Mouse (Mus musculus): Measurements from ENCODE around the gene Aff1. TPM values are rescaled to one million over a fixed set of nuclear protein-coding genes. Genes with fewer than 3 reads are reported as not detected.

Aff1 gene
- total RNA-seq, 2 experiments from 2014 or later = 28.2 to 32.7 TPM

GRCm38 (mm10) chr5:103726281-103726938 lies 34.2 kb downstream of the Aff1 start:
- no peak for DNase-seq

- DNase-seq = no peak
Observed at GRCm38 (mm10) chr5:103727777-103728395, 35.7 kb downstream of the Aff1 start.

GRCm38 (mm10) chr5:103729225-103729624 lies 37.1 kb downstream of the Aff1 start:
- no peak for DNase-seq

GRCm38 (mm10) chr5:103730142-103730541 lies 38.0 kb downstream of the Aff1 start:
- no peak for DNase-seq

- DNase-seq = no peak
Observed at GRCm38 (mm10) chr5:103730727-103731126, 38.6 kb downstream of the Aff1 start.

GRCm38 (mm10) chr5:103732581-103732980 lies 40.4 kb downstream of the Aff1 start:
- no peak for DNase-seq

GRCm38 (mm10) chr5:103735411-103736112 lies 43.4 kb downstream of the Aff1 start:
- no peak for DNase-seq

- DNase-seq = no peak
Observed at GRCm38 (mm10) chr5:103736553-103737207, 44.5 kb downstream of the Aff1 start.

- DNase-seq = no peak
Observed at GRCm38 (mm10) chr5:103737208-103738066, 45.3 kb downstream of the Aff1 start.

- no peak for DNase-seq
Observed at GRCm38 (mm10) chr5:103738509-103738908, 46.3 kb downstream of the Aff1 start.

GRCm38 (mm10) chr5:103739163-103739562 lies 47.0 kb downstream of the Aff1 start:
- no peak for DNase-seq

GRCm38 (mm10) chr5:103740093-103740902 lies 48.1 kb downstream of the Aff1 start:
- no peak for DNase-seq

GRCm38 (mm10) chr5:103740903-103741246 lies 48.7 kb downstream of the Aff1 start:
- DNase-seq = no peak

- no peak for DNase-seq
Observed at GRCm38 (mm10) chr5:103741443-103741842, 49.3 kb downstream of the Aff1 start.

GRCm38 (mm10) chr5:103741992-103742391 lies 49.8 kb downstream of the Aff1 start:
- DNase-seq = no peak

- DNase-seq = no peak
Observed at GRCm38 (mm10) chr5:103744531-103744930, 52.4 kb downstream of the Aff1 start.

GRCm38 (mm10) chr5:103745635-103746034 lies 53.5 kb downstream of the Aff1 start:
- no peak for DNase-seq

GRCm38 (mm10) chr5:103746561-103747085 lies 54.4 kb downstream of the Aff1 start:
- DNase-seq = no peak

- no peak for DNase-seq
Observed at GRCm38 (mm10) chr5:103747098-103747497, 54.9 kb downstream of the Aff1 start.

- no peak for DNase-seq
Observed at GRCm38 (mm10) chr5:103748343-103748742, 56.2 kb downstream of the Aff1 start.
